Mouse (Mus musculus): ENCODE data around the gene Gpat2. TPM values are rescaled to one million over a fixed set of nuclear protein-coding genes. Genes with fewer than 3 reads are reported as not detected.

Gene Gpat2
- polyA plus RNA-seq, 1 experiment from 2014 or later: 0.44 TPM

DNA sequence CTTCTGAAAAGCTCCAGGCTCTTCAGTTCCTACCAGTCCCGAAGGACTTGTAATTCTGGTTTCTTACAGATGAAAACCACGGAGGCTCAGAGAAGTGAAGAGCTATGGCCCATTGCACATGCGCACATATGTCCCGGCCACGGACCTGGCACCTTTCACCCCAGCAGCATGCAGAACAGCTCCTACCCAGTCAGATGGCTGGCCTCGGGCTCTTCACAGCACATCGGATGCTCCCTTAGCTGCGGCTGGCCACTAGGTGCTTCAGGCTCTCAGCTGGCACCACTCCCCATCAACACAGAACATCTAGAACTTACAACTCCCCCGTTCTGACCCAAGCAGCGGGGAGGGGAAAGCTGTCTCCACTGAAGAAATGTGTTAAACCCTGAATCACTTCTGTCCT, 54.8 kb downstream of the Gpat2 start:
- Histone ChIP-seq H3K4me3 (no peak overlapping the region), H3K9me3 (no peaks in the 10 kb centered on the region), H3K4me2 (no peak overlapping the region), H3K36me3 (no peaks in the 10 kb centered on the region), H3K27ac (no peak overlapping the region), H3K9ac (no peak overlapping the region), H3K27me3 (peaks cover 59% of the 10 kb centered on the region), H3K4me1 (peaks cover 34% of the 10 kb centered on the region)
- ATAC-seq (ENCODE audit: insufficient number of reproducible peaks, low FRiP score, low TSS enrichment, low read depth): no peak
- WGBS: 52% methylated on average over 10 of the region's 10 CpGs

DNA sequence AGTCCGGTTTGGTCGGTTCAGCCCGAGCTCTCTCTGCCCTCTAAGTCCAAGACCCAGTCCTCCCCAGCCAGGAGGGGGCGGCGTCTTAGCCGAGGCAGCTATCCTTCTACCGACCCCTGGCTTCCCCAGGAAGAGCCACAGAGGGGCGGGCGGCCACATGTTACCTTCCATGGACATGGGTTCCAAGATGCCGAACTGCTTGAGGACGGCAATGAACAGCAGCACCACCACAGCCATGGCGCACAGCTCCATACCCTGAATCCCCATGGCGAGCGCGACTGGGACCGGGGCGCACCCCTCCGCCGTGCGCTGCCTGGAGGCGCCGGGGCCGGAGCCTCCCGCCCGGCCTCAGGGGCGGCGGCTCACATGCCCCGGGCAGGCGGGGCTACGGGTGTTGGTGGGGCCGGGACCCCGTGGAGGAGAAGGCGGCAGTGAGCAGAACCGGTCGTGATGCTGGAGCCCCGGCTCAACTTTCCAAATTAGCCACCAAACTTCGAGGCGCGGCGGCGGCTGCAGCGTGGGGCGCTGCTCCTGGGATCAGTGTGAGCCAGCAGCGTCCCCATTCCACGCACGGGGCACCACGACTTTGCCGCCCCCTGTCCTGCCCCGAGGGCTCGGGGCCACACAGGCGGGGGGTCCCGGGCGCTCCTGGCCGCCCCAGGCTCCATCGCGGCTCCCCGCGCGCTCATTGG, 57.0 kb downstream of the Gpat2 start:
- peak overlapping the region; percentile 96 for H3K4me2 ChIP-seq
- no peak overlapping the region for H3K27ac ChIP-seq
- peak overlapping the region; percentile 56 for H3K4me3 ChIP-seq
- no peak for ATAC-seq (ENCODE audit: insufficient number of reproducible peaks, low FRiP score, low TSS enrichment, low read depth)
- no peaks in the 10 kb centered on the region for H3K36me3 ChIP-seq
- peaks cover 37% of the 10 kb centered on the region for H3K4me1 ChIP-seq
- peaks cover 75% of the 10 kb centered on the region for H3K27me3 ChIP-seq
- peak overlapping the region; percentile 40 for H3K9ac ChIP-seq
- under 1% methylated on average over 59 of the region's 59 CpGs for WGBS
- no peaks in the 10 kb centered on the region for H3K9me3 ChIP-seq

DNA sequence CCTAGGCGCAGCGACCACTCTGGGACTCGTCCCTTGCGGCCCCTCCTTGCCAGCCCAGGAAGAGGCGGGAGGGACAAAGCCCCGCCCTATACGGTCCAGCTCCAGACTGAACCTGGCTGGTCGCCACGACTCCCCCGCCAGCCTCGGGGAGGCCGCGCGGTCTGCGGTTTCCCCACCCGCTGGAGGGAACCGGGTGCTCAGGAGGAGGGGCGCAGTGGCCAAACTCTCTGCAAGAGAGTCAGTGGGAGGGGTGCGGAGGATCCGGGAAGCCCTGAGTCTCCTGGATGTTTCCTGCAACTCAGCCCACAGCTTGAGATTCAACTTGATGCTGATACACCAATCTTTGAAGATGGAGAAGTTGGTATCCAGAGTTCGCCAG, 57.5 kb downstream of the Gpat2 start:
- peak; percentile 80 for ATAC-seq (ENCODE audit: insufficient number of reproducible peaks, low FRiP score, low TSS enrichment, low read depth)
- peak overlapping the region; percentile 40 for H3K9ac ChIP-seq
- no peak overlapping the region for H3K27ac ChIP-seq
- peaks cover 37% of the 10 kb centered on the region for H3K4me1 ChIP-seq
- H3K4me2 ChIP-seq: peak overlapping the region; percentile 96
- no peaks in the 10 kb centered on the region for H3K9me3 ChIP-seq
- no peaks in the 10 kb centered on the region for H3K36me3 ChIP-seq
- H3K27me3 ChIP-seq: peaks cover 75% of the 10 kb centered on the region
- 0% methylated on average over 20 of the region's 21 CpGs for WGBS
- H3K4me3 ChIP-seq: peak overlapping the region; percentile 56

DNA sequence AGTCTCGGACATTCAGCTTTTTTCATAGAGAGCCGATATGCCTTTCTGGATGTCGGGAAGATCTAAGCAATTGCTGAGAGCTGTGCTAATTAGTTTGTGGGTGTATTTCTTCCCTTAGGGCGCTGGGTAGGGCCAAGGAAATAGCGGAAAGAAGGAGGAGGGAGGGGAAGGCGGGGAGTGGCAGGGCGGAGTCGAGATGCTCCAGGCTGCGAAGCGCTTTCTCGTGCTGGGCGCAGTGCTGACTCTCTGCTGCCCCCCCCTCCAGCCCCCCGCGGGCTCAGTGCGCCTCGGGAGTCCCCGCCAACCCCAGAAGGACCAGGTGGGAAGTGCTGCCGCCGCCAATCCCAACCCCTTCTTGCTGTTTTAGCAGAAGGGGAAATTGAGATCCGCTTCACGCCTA, 58.0 kb downstream of the Gpat2 start:
- H3K27me3 ChIP-seq: peaks cover 75% of the 10 kb centered on the region
- H3K9ac ChIP-seq: no peak overlapping the region
- no peak overlapping the region for H3K27ac ChIP-seq
- peaks cover 37% of the 10 kb centered on the region for H3K4me1 ChIP-seq
- peak overlapping the region; percentile 56 for H3K4me3 ChIP-seq
- no peaks in the 10 kb centered on the region for H3K36me3 ChIP-seq
- no peaks in the 10 kb centered on the region for H3K9me3 ChIP-seq
- ATAC-seq (ENCODE audit: insufficient number of reproducible peaks, low FRiP score, low TSS enrichment, low read depth): no peak
- peak overlapping the region; percentile 96 for H3K4me2 ChIP-seq
- WGBS: under 1% methylated on average over 20 of the region's 21 CpGs

DNA sequence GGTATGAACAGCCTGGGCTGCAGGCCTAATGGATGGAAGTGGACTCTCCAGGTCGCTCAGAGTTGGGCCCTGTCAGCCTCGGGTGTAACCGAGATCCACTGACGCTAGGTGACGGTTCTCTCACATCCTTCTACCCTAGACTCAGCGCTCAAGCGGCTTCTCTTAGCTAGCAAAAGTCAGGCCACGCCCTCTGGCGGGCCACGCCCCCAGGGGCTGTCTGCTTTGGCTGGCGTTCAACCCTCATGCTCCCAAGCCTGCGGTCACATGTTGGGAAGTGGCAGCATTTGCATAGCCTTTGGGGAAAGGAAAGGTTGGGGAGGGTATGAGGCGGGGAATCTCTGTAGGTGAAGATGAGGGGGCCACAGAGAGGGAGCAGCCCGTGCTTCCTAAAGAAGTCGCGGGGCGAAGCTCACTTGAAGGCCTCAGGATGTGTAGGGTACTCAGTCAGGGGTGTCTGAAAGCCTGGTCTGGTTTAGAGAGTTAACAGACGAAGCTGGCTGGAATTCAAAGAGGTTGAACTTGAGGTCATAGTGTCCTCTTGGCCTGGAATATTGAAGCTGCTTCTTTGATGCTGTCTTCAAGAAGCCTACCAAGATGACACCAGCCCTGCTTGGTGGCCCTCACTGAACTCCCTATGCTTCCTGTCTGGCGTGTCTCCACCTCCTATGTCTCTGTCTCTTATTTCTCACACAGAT, 59.6 kb downstream of the Gpat2 start:
- H3K27ac ChIP-seq: no peak overlapping the region
- no peaks in the 10 kb centered on the region for H3K36me3 ChIP-seq
- H3K4me1 ChIP-seq: peaks cover 37% of the 10 kb centered on the region
- no peaks in the 10 kb centered on the region for H3K9me3 ChIP-seq
- peaks cover 65% of the 10 kb centered on the region for H3K27me3 ChIP-seq
- 8% methylated on average over 19 of the region's 19 CpGs for WGBS
- H3K4me2 ChIP-seq: peak overlapping the region; percentile 38
- peak overlapping the region; percentile 15 for H3K4me3 ChIP-seq
- peak overlapping the region; percentile 0; the same call in 1 of the 2 replicates for H3K9ac ChIP-seq
- ATAC-seq (ENCODE audit: insufficient number of reproducible peaks, low FRiP score, low TSS enrichment, low read depth): peak; percentile 55; the same call in 1 of the 2 replicates

Other genes starting within 250 kb of the Gpat2 start
- gene 1810024B03Rik, start 216.9 kb upstream of the Gpat2 start, polyA plus RNA-seq (2015; fragmentation: Nextera tagmentation; extraction: Ambion mirVana): 1.2 and 1.3 TPM in 2 replicates
- 42.0 and 46.8 TPM in 2 replicates for gene Snrnp200, start 216.8 kb upstream of the Gpat2 start, polyA plus RNA-seq (2015; fragmentation: Nextera tagmentation; extraction: Ambion mirVana)
- 64.0 and 68.0 TPM in 2 replicates for gene Ciao1, start 177.4 kb upstream of the Gpat2 start, polyA plus RNA-seq (2015; fragmentation: Nextera tagmentation; extraction: Ambion mirVana)
- 32.8 and 34.5 TPM in 2 replicates for gene Tmem127, start 177.3 kb upstream of the Gpat2 start, polyA plus RNA-seq (2015; fragmentation: Nextera tagmentation; extraction: Ambion mirVana)
- gene Stard7, start 155.0 kb upstream of the Gpat2 start, polyA plus RNA-seq (2015; fragmentation: Nextera tagmentation; extraction: Ambion mirVana): 58.2 and 63.2 TPM in 2 replicates
- gene Dusp2, start 89.0 kb upstream of the Gpat2 start, polyA plus RNA-seq (2015; fragmentation: Nextera tagmentation; extraction: Ambion mirVana): 7.4 TPM in 2 replicates
- 0.12 and 0.22 TPM in 2 replicates for gene Astl, start 86.6 kb upstream of the Gpat2 start, polyA plus RNA-seq (2015; fragmentation: Nextera tagmentation; extraction: Ambion mirVana)
- 0.38 and 0.48 TPM in 2 replicates for gene Adra2b, start 62.0 kb upstream of the Gpat2 start, polyA plus RNA-seq (2015; fragmentation: Nextera tagmentation; extraction: Ambion mirVana)
- 22.1 and 27.5 TPM in 2 replicates for gene Fahd2a, start 19.4 kb downstream of the Gpat2 start, polyA plus RNA-seq (2015; fragmentation: Nextera tagmentation; extraction: Ambion mirVana)
- 1.1 and 1.9 TPM in 2 replicates for gene Kcnip3, start 96.9 kb downstream of the Gpat2 start, polyA plus RNA-seq (2015; fragmentation: Nextera tagmentation; extraction: Ambion mirVana)
- gene Prom2, start 116.3 kb downstream of the Gpat2 start, polyA plus RNA-seq (2015; fragmentation: Nextera tagmentation; extraction: Ambion mirVana): 13.1 and 13.2 TPM in 2 replicates
- gene Zfp661, start 161.9 kb downstream of the Gpat2 start, polyA plus RNA-seq (2015; fragmentation: Nextera tagmentation; extraction: Ambion mirVana): 4.7 and 5.8 TPM in 2 replicates
- gene Mrps5, start 162.0 kb downstream of the Gpat2 start, polyA plus RNA-seq (2015; fragmentation: Nextera tagmentation; extraction: Ambion mirVana): 116 and 123 TPM in 2 replicates
- gene Mal, start 231.5 kb downstream of the Gpat2 start, polyA plus RNA-seq (2015; fragmentation: Nextera tagmentation; extraction: Ambion mirVana): 89.4 and 117 TPM in 2 replicates